ENCODE assay signal across 22 mouse cellular contexts in the genomic region with DNA sequence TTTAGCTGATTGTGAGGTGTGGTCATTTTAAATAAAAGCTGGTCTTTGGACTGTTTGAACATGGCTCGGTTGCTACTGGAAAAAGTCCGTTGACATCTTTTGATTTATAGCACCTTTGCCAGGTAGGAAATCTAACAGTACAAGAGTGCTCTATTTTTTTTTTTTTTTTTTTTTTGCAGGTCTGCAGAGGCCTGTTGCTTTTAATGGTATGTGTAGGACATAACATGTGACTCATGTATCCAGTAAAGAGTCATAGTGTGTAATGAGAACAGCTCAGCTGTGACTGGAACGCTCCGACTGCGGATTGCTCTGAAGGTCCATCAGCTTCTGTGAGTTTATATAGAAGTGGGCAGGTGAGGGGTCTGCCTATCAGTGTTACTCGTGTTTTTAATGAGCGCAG.
A peak's percentile ranks its signal among the peaks of the same experiment; 100 is the strongest.
DNase-seq lines count a peak whose midpoint lies in the region; ATAC-seq and TF ChIP-seq lines count a peak whose summit lies in the region.
"Had no signal": no experiment of that assay in that cellular context is flagged by ENCODE, and none has a peak within 500 bp of the region (broad histone marks: within the 10 kb centered on the region; RNA-seq: fewer than 3 reads in every experiment).

No protein-coding gene starts in this region.

- H3K4me2 ChIP-seq in intestine, embryonic 16.5 days (ENCODE audit: low read depth, low read length) = peak overlapping the region; percentile 13
- peak overlapping the region; percentile 41 for H3K4me2 ChIP-seq in myocyte (ENCODE audit: low read depth)
- H3K4me2 ChIP-seq in stomach, embryonic 16.5 days (ENCODE audit: low read depth, low read length) = no peak overlapping the region
- H3K4me2 ChIP-seq: forebrain, embryonic 13.5 days; hindbrain, embryonic 12.5 days; hindbrain, embryonic 15.5 days had no signal

- no peaks in the 10 kb centered on the region for H3K79me2 ChIP-seq in myocyte (ENCODE audit: control insufficient read depth, insufficient read depth)

- TF ChIP-seq POLR2A in myocyte (IDR thresholded peaks at IDR 0.05; ENCODE audit: insufficient read length, low read depth) = no peak

- no peaks in the 10 kb centered on the region for H3K9me3 ChIP-seq in intestine, embryonic 16.5 days (ENCODE audit: control insufficient read depth, low read length)
- no peaks in the 10 kb centered on the region for H3K9me3 ChIP-seq in stomach, embryonic 16.5 days (replicated peaks; ENCODE audit: control insufficient read depth, low read length)
- H3K9me3 ChIP-seq: forebrain, embryonic 10.5 days; forebrain, embryonic 13.5 days; heart, embryonic 10.5 days; hindbrain, embryonic 12.5 days; hindbrain, embryonic 15.5 days had no signal

- H3ac ChIP-seq in myocyte (ENCODE audit: control insufficient read depth, insufficient read length) = no peak overlapping the region

- WGBS in intestine, embryonic 16.5 days = 57% methylated on average over 7 of the region's 7 CpGs
- WGBS in stomach, embryonic 16.5 days = 58% methylated on average over 7 of the region's 7 CpGs

- no peaks in the 10 kb centered on the region for H3K27me3 ChIP-seq in intestine, embryonic 16.5 days (replicated peaks; ENCODE audit: control insufficient read depth, insufficient read depth, low read length)
- no peaks in the 10 kb centered on the region for H3K27me3 ChIP-seq in myocyte (ENCODE audit: control insufficient read depth, insufficient read depth, insufficient read length)
- H3K27me3 ChIP-seq in stomach, embryonic 16.5 days (ENCODE audit: control insufficient read depth, insufficient read depth, low read length) = no peaks in the 10 kb centered on the region
- H3K27me3 ChIP-seq: forebrain, embryonic 13.5 days; hindbrain, embryonic 12.5 days; hindbrain, embryonic 15.5 days had no signal

- no peaks in the 10 kb centered on the region for H3K4me1 ChIP-seq in intestine, embryonic 16.5 days (ENCODE audit: control insufficient read depth, insufficient read depth, low read length)
- no peaks in the 10 kb centered on the region for H3K4me1 ChIP-seq in stomach, embryonic 16.5 days (ENCODE audit: control insufficient read depth, insufficient read depth, low read length)
- H3K4me1 ChIP-seq: forebrain, embryonic 10.5 days; forebrain, embryonic 13.5 days; heart, embryonic 10.5 days; hindbrain, embryonic 12.5 days; hindbrain, embryonic 15.5 days had no signal

- 0 out of 2 replicates have a peak overlapping the region, but pooled peaks have one; percentile 11 for H3K27ac ChIP-seq in intestine, embryonic 16.5 days (ENCODE audit: low read length)
- no peak overlapping the region for H3K27ac ChIP-seq in stomach, embryonic 16.5 days (ENCODE audit: low read length)
- H3K27ac ChIP-seq: forebrain, embryonic 10.5 days; forebrain, embryonic 13.5 days; heart, adult 2 months; heart, embryonic 10.5 days; hindbrain, embryonic 12.5 days; hindbrain, embryonic 15.5 days had no signal

- no peak overlapping the region for H3K9ac ChIP-seq in intestine, embryonic 16.5 days (ENCODE audit: low read depth, low read length)
- H3K9ac ChIP-seq in stomach, embryonic 16.5 days (ENCODE audit: low read length) = no peak overlapping the region
- H3K9ac ChIP-seq: forebrain, embryonic 13.5 days; hindbrain, embryonic 12.5 days; hindbrain, embryonic 15.5 days had no signal

- no peaks in the 10 kb centered on the region for H3K36me3 ChIP-seq in intestine, embryonic 16.5 days (ENCODE audit: control insufficient read depth, insufficient read depth, low read length)
- H3K36me3 ChIP-seq in myocyte (ENCODE audit: control insufficient read depth, insufficient read depth) = no peaks in the 10 kb centered on the region
- H3K36me3 ChIP-seq in stomach, embryonic 16.5 days (ENCODE audit: control insufficient read depth, insufficient read depth, low read length) = no peaks in the 10 kb centered on the region
- H3K36me3 ChIP-seq: forebrain, embryonic 10.5 days; heart, embryonic 10.5 days; hindbrain, embryonic 12.5 days; hindbrain, embryonic 15.5 days had no signal

- peak; percentile 90 for ATAC-seq in intestine, embryonic 16.5 days
- ATAC-seq in stomach, embryonic 16.5 days (ENCODE audit: insufficient read depth, low FRiP score) = peak; percentile 66; the same call in 1 of the 2 replicates
- ATAC-seq: CD4-positive, CD25-positive, alpha-beta regulatory T cell, adult 4 months; forebrain, embryonic 13.5 days; forebrain, embryonic 16.5 days had no signal

- H3K4me3 ChIP-seq in intestine, embryonic 16.5 days (ENCODE audit: low read length) = no peak overlapping the region
- H3K4me3 ChIP-seq in myocyte = no peak overlapping the region
- H3K4me3 ChIP-seq in stomach, embryonic 16.5 days (replicated peaks; ENCODE audit: low read length) = no peak overlapping the region
- H3K4me3 ChIP-seq: forebrain, embryonic 10.5 days; forebrain, embryonic 13.5 days; heart, adult 2 months; heart, embryonic 10.5 days; hindbrain, embryonic 12.5 days; hindbrain, embryonic 15.5 days had no signal

- no peak for DNase-seq in spleen, postnatal 4 days (ENCODE audit: low spot score in 2 of 2)
- DNase-seq in retina, embryonic 14.5 days (ENCODE audit: low spot score) = no peak
- DNase-seq in adrenal gland, adult 2 months = no peak
- DNase-seq: adrenal gland, adult 8-10 months; adrenal gland, postnatal 25 days; cerebellum, adult 11-12 months; cerebellum, adult 8-10 months; cerebellum, postnatal 14 days; gastrocnemius, postnatal 10 days; gastrocnemius, postnatal 36 days; heart, adult 2 months; heart, postnatal 4 days had no signal

TF ChIP-seq in myocyte, 11 proteins besides CTCF, POLR2A, EP300 and RAD21:
- TF ChIP-seq MAX (IDR thresholded peaks at IDR 0.05; ENCODE audit: low read depth) = no peak
- no peak for TF ChIP-seq CEBPB (IDR thresholded peaks at IDR 0.05; ENCODE audit: insufficient read depth, poor library complexity, severe bottlenecking)
- no peak for TF ChIP-seq MYOG (IDR thresholded peaks at IDR 0.05; ENCODE audit: control insufficient read depth in 1 of 3, insufficient read depth in 1 of 3, insufficient read length in 2 of 3, low read depth in 2 of 3)
- TF ChIP-seq E2F4 (IDR thresholded peaks at IDR 0.05; ENCODE audit: insufficient read depth) = no peak
- no peak for TF ChIP-seq TCF12 (IDR thresholded peaks at IDR 0.05; ENCODE audit: insufficient read depth, poor library complexity, severe bottlenecking)
- TF ChIP-seq USF1 (IDR thresholded peaks at IDR 0.05; ENCODE audit: low read depth) = no peak
- TF ChIP-seq MYOD1 (IDR thresholded peaks at IDR 0.05; ENCODE audit: control insufficient read depth in 1 of 3, insufficient read length in 2 of 3, low read depth in 2 of 3) = no peak
- no peak for TF ChIP-seq POLR2AphosphoS2 (IDR thresholded peaks at IDR 0.05; ENCODE audit: insufficient read length, low read depth)
